Mouse (Mus musculus) stomach, postnatal 0 days (tissue): Measurements from ENCODE around the gene Bcl2l14.

ENCODE experiments used
- CTCF ChIP-seq: IDR thresholded peaks from 2 replicates; pipeline ENCODE4 v1.5.1; 2016; ENCODE audit warnings: antibody characterized with exemption, low read depth, mild to moderate bottlenecking, moderate library complexity
- EP300 ChIP-seq: optimal IDR thresholded peaks from 2 replicates; pipeline ENCODE3; 2016; ENCODE audit warnings: antibody characterized with exemption

GRCm38 (mm10) chr6:134439401-134440021, 43.4 kb downstream of the Bcl2l14 start:
- TF ChIP-seq EP300 (no peak), CTCF (no peak)
